Mouse (Mus musculus) liver, postnatal 0 days (tissue): ENCODE measurements around the gene Nepro. TPM values are rescaled to one million over a fixed set of nuclear protein-coding genes. Genes with fewer than 3 reads are reported as not detected.

Experiments used
- ATAC-seq: fragments of 200-750 bp; cut with Nextera tagmentation; 2 replicates; pipeline ENCODE4 v1.8.0; 2017; ENCODE audit warnings: mild to moderate bottlenecking, moderate library complexity
- DNase-seq: peaks from one replicate; pipeline ENCODE4 v3.0.0-alpha.2; 2016
- H3K27ac ChIP-seq: fragments of 300-500 bp; sonication (generic); 2 replicates; pipeline ENCODE4 v1.5.1; 2014; ENCODE audit warnings: antibody characterized with exemption, moderate library complexity, mild to moderate bottlenecking, low read depth
- H3K27me3 ChIP-seq: fragments of 300-500 bp; sonication (generic); 2 replicates; pipeline ENCODE4 v1.6.1; 2014; ENCODE audit warnings: low read length, control low read depth, mixed read lengths; ENCODE audit not compliant: insufficient read depth
- H3K36me3 ChIP-seq: fragments of 300-500 bp; sonication (generic); replicated peaks from 2 replicates; pipeline ENCODE4 v1.6.1; 2014; ENCODE audit warnings: mild to moderate bottlenecking, control low read depth, low read length, moderate library complexity, mixed read lengths; ENCODE audit not compliant: insufficient read depth
- H3K4me1 ChIP-seq: fragments of 300-500 bp; sonication (generic); 2 replicates; pipeline ENCODE4 v1.6.1; 2014; ENCODE audit warnings: antibody characterized with exemption, mild to moderate bottlenecking, control low read depth; ENCODE audit not compliant: insufficient read depth
- H3K4me2 ChIP-seq: fragments of 300-500 bp; sonication (generic); 2 replicates; pipeline ENCODE4 v1.6.1; 2014; ENCODE audit warnings: low read depth, mild to moderate bottlenecking, low read length, moderate library complexity, mixed read lengths
- H3K4me3 ChIP-seq: fragments of 300-500 bp; sonication (generic); 2 replicates; pipeline ENCODE4 v1.5.1; 2014; ENCODE audit warnings: low read depth, low read length
- H3K9ac ChIP-seq: fragments of 300-500 bp; sonication (generic); replicated peaks from 2 replicates; pipeline ENCODE4 v1.6.1; 2014; ENCODE audit warnings: mild to moderate bottlenecking, moderate library complexity
- H3K9me3 ChIP-seq: fragments of 300-500 bp; sonication (generic); 2 replicates; pipeline ENCODE4 v1.6.1; 2016; ENCODE audit warnings: mild to moderate bottlenecking, control low read depth, low read length, mixed read lengths
- CTCF ChIP-seq: sonication (generic); IDR thresholded peaks from 2 replicates; pipeline ENCODE4 v1.5.1; 2016; ENCODE audit warnings: antibody characterized with exemption, low read depth
- EP300 ChIP-seq: IDR thresholded peaks from 2 replicates; pipeline ENCODE4 v1.6.1; 2016; ENCODE audit warnings: antibody characterized with exemption, low read depth, mild to moderate bottlenecking
- WGBS: fragments of 180-500 bp; shearing (Covaris S2); extraction: QIAGEN DNeasy Blood & Tissue Kit; methylation state at CpG from one replicate; pipeline ENCODE4 v1.1.7; 2014; ENCODE audit not compliant: insufficient replicate concordance; 5-methylcytosine and 5-hydroxymethylcytosine counted together
- polyA plus RNA-seq: library from polyadenylated mRNA; unstranded; fragments of >200 nt; fragmentation: Nextera tagmentation; extraction: Ambion mirVana; gene quantifications from 2 replicates; pipeline ENCODE4 v1.2.1, GENCODE M21; 2015

The Nepro gene
- polyA plus RNA-seq, 1 experiment from 2014 or later, result 2.4 TPM

GRCm38 (mm10) chr16:44748007-44748406, 23.9 kb downstream of the Nepro start:
- Histone ChIP-seq H3K9ac (no peak overlapping the region), H3K4me3 (no peak overlapping the region), H3K27ac (no peak overlapping the region), H3K4me1 (peaks cover 9% of the 10 kb centered on the region; the same call in 1 of the 2 replicates), H3K9me3 (no peaks in the 10 kb centered on the region), H3K27me3 (no peaks in the 10 kb centered on the region), H3K4me2 (no peak overlapping the region), H3K36me3 (no peaks in the 10 kb centered on the region)
- WGBS, result 56% methylated on average over 3 of the region's 3 CpGs
- TF ChIP-seq EP300, result no peak
- DNase-seq (no peak), ATAC-seq (no peak)

GRCm38 (mm10) chr16:44757700-44758099, 33.6 kb downstream of the Nepro start:
- no peaks in the 10 kb centered on the region for H3K27me3 ChIP-seq
- no peaks in the 10 kb centered on the region for H3K9me3 ChIP-seq
- no peaks in the 10 kb centered on the region for H3K4me1 ChIP-seq
- no peak overlapping the region for H3K27ac ChIP-seq
- H3K36me3 ChIP-seq, result no peaks in the 10 kb centered on the region
- ATAC-seq (no peak), DNase-seq (no peak)
- H3K4me2 ChIP-seq, result peak overlapping the region; percentile 27; the same call in 1 of the 2 replicates
- 63% methylated on average over 8 of the region's 8 CpGs for WGBS
- TF ChIP-seq EP300 (no peak), CTCF (no peak)
- no peak overlapping the region for H3K4me3 ChIP-seq
- no peak overlapping the region for H3K9ac ChIP-seq

- Histone ChIP-seq H3K4me3 (no peak overlapping the region), H3K27ac (no peak overlapping the region), H3K9me3 (no peaks in the 10 kb centered on the region), H3K9ac (no peak overlapping the region), H3K4me1 (no peaks in the 10 kb centered on the region), H3K27me3 (no peaks in the 10 kb centered on the region), H3K36me3 (no peaks in the 10 kb centered on the region), H3K4me2 (no peak overlapping the region)
- DNase-seq (no peak), ATAC-seq (no peak)
- 27% methylated on average over 1 of the region's 1 CpGs for WGBS
- TF ChIP-seq EP300 (no peak), CTCF (peak; percentile 43)
Measured at GRCm38 (mm10) chr16:44761811-44762210, 37.7 kb downstream of the Nepro start.

GRCm38 (mm10) chr16:44765555-44766319, 41.6 kb downstream of the Nepro start, which contains the start of gene Cd200r1:
Gene Cd200r1, plus strand, starts transcription at chr16:44765736.
- Histone ChIP-seq H3K9ac (peak within 1 kb of the TSS; percentile 59; the same call in 1 of the 2 replicates), H3K9me3 (no peaks in the 10 kb centered on the region), H3K4me3 (peak within 1 kb of the TSS; percentile 45), H3K4me2 (peak within 1 kb of the TSS; percentile 64), H3K27ac (peak within 1 kb of the TSS; percentile 55), H3K36me3 (no peaks in the 10 kb centered on the region), H3K4me1 (no peaks in the 10 kb centered on the region), H3K27me3 (no peaks in the 10 kb centered on the region)
- TF ChIP-seq EP300 (no peak), CTCF (no peak)
- ATAC-seq (peak; percentile 62), DNase-seq (no peak)
- 22% methylated on average over 22 of the region's 22 CpGs for WGBS

GRCm38 (mm10) chr16:44766320-44766892, 42.3 kb downstream of the Nepro start:
- DNase-seq (no peak), ATAC-seq (no peak)
- H3K36me3 ChIP-seq, result no peaks in the 10 kb centered on the region
- H3K9me3 ChIP-seq, result no peaks in the 10 kb centered on the region
- no peaks in the 10 kb centered on the region for H3K4me1 ChIP-seq
- WGBS, result 30% methylated on average over 9 of the region's 9 CpGs
- H3K27me3 ChIP-seq, result no peaks in the 10 kb centered on the region
- H3K9ac ChIP-seq, result peak overlapping the region; percentile 59; the same call in 1 of the 2 replicates
- no peak for TF ChIP-seq CTCF
- H3K4me2 ChIP-seq, result peak overlapping the region; percentile 64
- H3K27ac ChIP-seq, result peak overlapping the region; percentile 55; the same call in 1 of the 2 replicates
- H3K4me3 ChIP-seq, result peak overlapping the region; percentile 45

GRCm38 (mm10) chr16:44767506-44767905, 43.4 kb downstream of the Nepro start:
- no peaks in the 10 kb centered on the region for H3K4me1 ChIP-seq
- H3K27me3 ChIP-seq, result no peaks in the 10 kb centered on the region
- peak overlapping the region; percentile 30; the same call in 1 of the 2 replicates for H3K27ac ChIP-seq
- H3K9me3 ChIP-seq, result no peaks in the 10 kb centered on the region
- peak overlapping the region; percentile 17 for H3K4me3 ChIP-seq
- peak overlapping the region; percentile 64 for H3K4me2 ChIP-seq
- H3K36me3 ChIP-seq, result no peaks in the 10 kb centered on the region
- DNase-seq (no peak), ATAC-seq (no peak)
- 64% methylated on average over 7 of the region's 7 CpGs for WGBS
- no peak for TF ChIP-seq EP300
- no peak for TF ChIP-seq CTCF
- H3K9ac ChIP-seq, result 0 out of 2 replicates have a peak overlapping the region, but pooled peaks have one; percentile 0
